Mouse (Mus musculus): ENCODE measurements around the gene Wfdc2. TPM values are rescaled to one million over a fixed set of nuclear protein-coding genes. Genes with fewer than 3 reads are reported as not detected.

Gene Wfdc2
- 715 and 811 TPM in 2 replicates for polyA plus RNA-seq (2012; rRNA removed)

GRCm38 (mm10) chr2:164562391-164563188, at the start of gene Wfdc2:
TSS of gene Wfdc2 (plus strand) at chr2:164562413.

GRCm38 (mm10) chr2:164573359-164573758, 11.1 kb downstream of the Wfdc2 start, which contains the start of gene Spint3:
TSS of gene Spint3 (minus strand) at chr2:164573459.

GRCm38 (mm10) chr2:164585025-164585725, 23.0 kb downstream of the Wfdc2 start, which contains the start of gene Wfdc6a:
TSS of gene Wfdc6a (minus strand) at chr2:164585447.

GRCm38 (mm10) chr2:164593494-164593893, 31.3 kb downstream of the Wfdc2 start, which contains the start of gene Eppin:
TSS of gene Eppin (minus strand) at chr2:164593594.

DNA sequence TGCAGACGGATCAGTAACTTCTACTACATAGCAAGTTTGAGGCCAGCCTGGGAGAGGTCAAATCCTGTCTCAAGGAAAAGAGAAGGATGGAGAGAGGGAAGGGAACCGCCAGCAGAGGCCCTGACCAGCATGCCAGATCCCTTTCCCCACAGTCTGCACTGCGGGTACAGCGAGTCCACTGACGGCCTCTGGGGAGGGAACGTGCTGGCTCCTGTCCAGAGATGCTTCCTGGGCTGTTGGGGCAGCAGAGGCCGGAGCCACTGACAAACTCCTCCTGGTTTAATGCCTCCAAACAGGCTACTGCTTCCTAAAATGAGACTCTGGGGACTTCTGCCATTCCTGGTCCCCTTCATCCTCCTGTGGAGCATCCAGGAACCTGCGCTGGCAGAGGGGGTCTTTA, 51.3 kb downstream of the Wfdc2 start, which contains the start of the genes Wfdc6b and Wfdc8:
Wfdc6b (plus strand) TSS at position 52 of the 400 bp plus-strand sequence.
Wfdc8 (minus strand) TSS at position 156 of the 400 bp plus-strand sequence.

Other genes with a start within 250 kb of the Wfdc2 start
- not detected in 2 replicates for gene Svs6, start 245.7 kb upstream of the Wfdc2 start, polyA plus RNA-seq (2012; rRNA removed)
- not detected in 2 replicates for gene Svs5, start 229.7 kb upstream of the Wfdc2 start, polyA plus RNA-seq (2012; rRNA removed)
- 17.9 and 23.1 TPM in 2 replicates for gene Slpi, start 173.3 kb upstream of the Wfdc2 start, polyA plus RNA-seq (2012; rRNA removed)
- 0.07 and 18.9 TPM in 2 replicates for gene Rbpjl, start 159.3 kb upstream of the Wfdc2 start, polyA plus RNA-seq (2012; rRNA removed)
- 6.8 and 7.4 TPM in 2 replicates for gene Matn4, start 157.3 kb upstream of the Wfdc2 start, polyA plus RNA-seq (2012; rRNA removed)
- 107 and 113 TPM in 2 replicates for gene Sdc4, start 118.5 kb upstream of the Wfdc2 start, polyA plus RNA-seq (2012; rRNA removed)
- 163 and 226 TPM in 2 replicates for gene Sys1, start 105.4 kb upstream of the Wfdc2 start, polyA plus RNA-seq (2012; rRNA removed)
- gene Gm20458, start 101.4 kb upstream of the Wfdc2 start, polyA plus RNA-seq (2012; rRNA removed) = 59.6 and 66.8 TPM in 2 replicates
- gene Trp53tg5, start 88.7 kb upstream of the Wfdc2 start, polyA plus RNA-seq (2012; rRNA removed) = not detected in 2 replicates
- 73.3 and 88.5 TPM in 2 replicates for gene Dbndd2, start 76.3 kb upstream of the Wfdc2 start, polyA plus RNA-seq (2012; rRNA removed)
- 181 and 196 TPM in 2 replicates for gene Pigt, start 64.9 kb upstream of the Wfdc2 start, polyA plus RNA-seq (2012; rRNA removed)
- gene Spint3, start 11.0 kb downstream of the Wfdc2 start, polyA plus RNA-seq (2012; rRNA removed) = not detected in 2 replicates
- gene Wfdc6a, start 23.0 kb downstream of the Wfdc2 start, polyA plus RNA-seq (2012; rRNA removed) = 0.16 TPM in 2 replicates
- not detected in 2 replicates for gene Eppin, start 31.2 kb downstream of the Wfdc2 start, polyA plus RNA-seq (2012; rRNA removed)
- 0.15 TPM in 1 of 2 replicates, not detected in the other for gene Wfdc6b, start 51.1 kb downstream of the Wfdc2 start, polyA plus RNA-seq (2012; rRNA removed)
- gene Wfdc8, start 51.2 kb downstream of the Wfdc2 start, polyA plus RNA-seq (2012; rRNA removed) = 0.31 and 0.35 TPM in 2 replicates
- 0.13 and 0.16 TPM in 2 replicates for gene Wfdc16, start 76.4 kb downstream of the Wfdc2 start, polyA plus RNA-seq (2012; rRNA removed)
- not detected in 2 replicates for gene Wfdc10, start 93.6 kb downstream of the Wfdc2 start, polyA plus RNA-seq (2012; rRNA removed)
- gene Wfdc9, start 94.2 kb downstream of the Wfdc2 start, polyA plus RNA-seq (2012; rRNA removed) = not detected in 2 replicates
- gene Wfdc11, start 111.7 kb downstream of the Wfdc2 start, polyA plus RNA-seq (2012; rRNA removed) = not detected in 2 replicates
- 0.28 and 0.73 TPM in 2 replicates for gene Wfdc13, start 122.7 kb downstream of the Wfdc2 start, polyA plus RNA-seq (2012; rRNA removed)
- not detected in 2 replicates for gene Spint4, start 136.1 kb downstream of the Wfdc2 start, polyA plus RNA-seq (2012; rRNA removed)
- not detected in 2 replicates for gene Spint5, start 152.9 kb downstream of the Wfdc2 start, polyA plus RNA-seq (2012; rRNA removed)
- gene Wfdc3, start 183.5 kb downstream of the Wfdc2 start, polyA plus RNA-seq (2012; rRNA removed) = 0.28 and 0.84 TPM in 2 replicates
- 60.0 and 89.4 TPM in 2 replicates for gene Dnttip1, start 183.6 kb downstream of the Wfdc2 start, polyA plus RNA-seq (2012; rRNA removed)
- 65.5 and 79.7 TPM in 2 replicates for gene Ube2c, start 207.5 kb downstream of the Wfdc2 start, polyA plus RNA-seq (2012; rRNA removed)
- not detected in 2 replicates for gene Tnnc2, start 217.6 kb downstream of the Wfdc2 start, polyA plus RNA-seq (2012; rRNA removed)
- 34.1 and 41.6 TPM in 2 replicates for gene Snx21, start 223.4 kb downstream of the Wfdc2 start, polyA plus RNA-seq (2012; rRNA removed)
- 134 and 139 TPM in 2 replicates for gene Acot8, start 242.5 kb downstream of the Wfdc2 start, polyA plus RNA-seq (2012; rRNA removed)
- 3.4 and 3.5 TPM in 2 replicates for gene Zswim3, start 242.7 kb downstream of the Wfdc2 start, polyA plus RNA-seq (2012; rRNA removed)

Data from colon, adult 2 months (tissue).